Mouse (Mus musculus): ENCODE measurements around the gene Zfp775.

GRCm38 (mm10) chr6:48595278-48595677 lies 6.6 kb upstream of the Zfp775 start:
- TF ChIP-seq EP300 (IDR thresholded peaks at IDR 0.05; ENCODE audit: insufficient read depth, low read depth, low read length) (no peak), CTCF (IDR thresholded peaks at IDR 0.05) (no peak), POLR2A (IDR thresholded peaks at IDR 0.05; ENCODE audit: insufficient read depth, low read depth, low read length) (no peak)
